ENCODE assay signal across 14 mouse cellular contexts in the genomic region with DNA sequence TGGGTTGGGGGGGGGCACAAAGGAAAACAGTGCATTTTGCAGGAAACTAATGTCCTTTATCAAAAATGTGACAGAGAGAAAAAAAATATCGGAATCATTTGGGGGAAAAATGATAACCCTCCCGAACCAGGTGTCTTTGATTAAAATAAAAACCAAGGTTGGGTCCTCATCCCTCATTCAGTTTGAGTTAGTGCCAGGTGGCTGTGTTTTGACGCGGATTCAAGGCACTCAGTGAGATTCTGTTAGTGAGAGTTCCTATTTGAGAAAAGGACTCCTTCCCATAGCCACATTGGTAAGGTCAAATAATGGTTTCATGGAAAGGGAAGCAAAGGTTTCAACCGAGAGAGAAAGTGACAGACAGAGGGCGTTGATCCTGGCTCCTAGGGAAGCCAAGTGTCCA.
"Had no signal": no experiment of that assay in that cellular context is flagged by ENCODE, and none has a peak within 500 bp of the region (broad histone marks: within the 10 kb centered on the region; RNA-seq: fewer than 3 reads in every experiment).

No protein-coding gene starts in this region.

- ATAC-seq: liver, postnatal 0 days had no signal

- H3K27me3 ChIP-seq: limb, embryonic 12.5 days; liver, embryonic 13.5 days; lung, embryonic 15.5 days; neural tube, embryonic 13.5 days had no signal

- H3K36me3 ChIP-seq: limb, embryonic 12.5 days; liver, embryonic 13.5 days; lung, embryonic 15.5 days; neural tube, embryonic 13.5 days had no signal

- H3K4me2 ChIP-seq: liver, embryonic 13.5 days had no signal

- H3K27ac ChIP-seq: layer of hippocampus, adult 2 months; limb, embryonic 12.5 days; liver, embryonic 13.5 days; lung, embryonic 15.5 days; neural tube, embryonic 13.5 days had no signal

- H3K9me3 ChIP-seq: limb, embryonic 12.5 days; liver, embryonic 13.5 days; lung, embryonic 15.5 days; neural tube, embryonic 13.5 days had no signal

- H3K9ac ChIP-seq: liver, embryonic 13.5 days; liver, postnatal 0 days; lung, embryonic 15.5 days; neural tube, embryonic 13.5 days had no signal

- H3K4me3 ChIP-seq: layer of hippocampus, adult 2 months; limb, embryonic 12.5 days; liver, embryonic 13.5 days; lung, embryonic 15.5 days; neural tube, embryonic 13.5 days had no signal

- DNase-seq: kidney, postnatal 10 days; kidney, postnatal 4 days; liver; liver, embryonic 13.5 days; liver, postnatal 0 days; retina, postnatal 1 day; right cerebral cortex, postnatal 4 days; spleen, adult 18-20 months; thymus, adult 18-20 months; thymus, postnatal 25 days had no signal

- H3K4me1 ChIP-seq: liver, embryonic 13.5 days had no signal
